Mouse (Mus musculus): ENCODE measurements around the gene Slc39a3.
"Not testable (repeated sequence)": the region's sequence is repeated elsewhere in the genome, so short reads cannot be mapped to it uniquely, and the experiment has no call there.

Gene Slc39a3

DNA sequence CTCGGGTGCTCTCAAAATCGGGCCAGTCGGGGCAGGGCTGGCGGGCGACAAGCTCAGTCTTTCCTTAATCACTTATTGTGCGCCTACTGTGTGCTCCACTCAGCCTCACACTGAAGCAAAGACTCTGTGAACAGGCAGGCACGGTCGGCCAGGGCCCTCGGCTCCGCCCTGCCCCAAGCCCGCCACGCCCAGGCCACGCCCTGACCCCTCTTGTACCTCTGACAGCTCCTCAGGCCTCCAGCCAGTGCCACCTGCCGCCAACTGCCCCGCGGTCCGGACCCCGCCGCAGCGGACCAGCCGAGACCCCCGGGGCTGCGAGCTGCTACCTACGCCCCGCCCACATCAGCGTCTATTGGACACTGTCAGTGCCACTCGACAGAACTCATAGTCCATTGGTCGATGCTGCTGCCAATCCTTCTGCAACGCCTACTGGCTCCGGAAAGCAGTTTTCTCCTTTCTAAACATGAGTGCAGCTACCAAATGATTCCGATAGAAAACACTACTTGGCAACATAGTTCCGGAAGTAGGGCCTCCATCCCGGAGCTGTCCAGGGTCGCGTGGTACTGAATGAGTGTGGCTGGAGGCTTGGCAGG, at the start of gene Slc39a3:
Slc39a3 (minus strand) TSS at position 439 of the 593 bp plus-strand sequence.
- peak; percentile 82 for DNase-seq (ENCODE audit: extremely low read depth, low read depth, low spot score)

DNA sequence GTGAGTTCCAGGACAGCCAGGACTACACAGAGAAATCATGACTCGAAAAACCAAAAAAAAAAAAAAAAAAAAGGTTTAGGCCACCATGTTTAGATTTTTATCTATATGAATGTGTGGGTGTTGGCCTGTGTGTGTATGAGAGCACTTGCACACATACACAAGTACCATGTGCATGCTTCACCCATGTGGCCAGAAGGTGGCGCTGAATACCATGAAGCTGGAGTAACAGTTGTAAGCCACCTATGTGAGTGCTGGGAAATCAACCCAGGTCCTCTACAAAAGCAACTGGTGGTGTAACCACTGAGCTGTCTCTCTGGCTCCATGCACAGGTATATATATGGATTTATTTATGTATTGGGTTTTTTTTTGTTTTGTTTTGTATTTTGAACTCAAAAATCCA, 49.8 kb upstream of the Slc39a3 start:
- DNase-seq (ENCODE audit: extremely low read depth, low read depth, low spot score): no peak

DNA sequence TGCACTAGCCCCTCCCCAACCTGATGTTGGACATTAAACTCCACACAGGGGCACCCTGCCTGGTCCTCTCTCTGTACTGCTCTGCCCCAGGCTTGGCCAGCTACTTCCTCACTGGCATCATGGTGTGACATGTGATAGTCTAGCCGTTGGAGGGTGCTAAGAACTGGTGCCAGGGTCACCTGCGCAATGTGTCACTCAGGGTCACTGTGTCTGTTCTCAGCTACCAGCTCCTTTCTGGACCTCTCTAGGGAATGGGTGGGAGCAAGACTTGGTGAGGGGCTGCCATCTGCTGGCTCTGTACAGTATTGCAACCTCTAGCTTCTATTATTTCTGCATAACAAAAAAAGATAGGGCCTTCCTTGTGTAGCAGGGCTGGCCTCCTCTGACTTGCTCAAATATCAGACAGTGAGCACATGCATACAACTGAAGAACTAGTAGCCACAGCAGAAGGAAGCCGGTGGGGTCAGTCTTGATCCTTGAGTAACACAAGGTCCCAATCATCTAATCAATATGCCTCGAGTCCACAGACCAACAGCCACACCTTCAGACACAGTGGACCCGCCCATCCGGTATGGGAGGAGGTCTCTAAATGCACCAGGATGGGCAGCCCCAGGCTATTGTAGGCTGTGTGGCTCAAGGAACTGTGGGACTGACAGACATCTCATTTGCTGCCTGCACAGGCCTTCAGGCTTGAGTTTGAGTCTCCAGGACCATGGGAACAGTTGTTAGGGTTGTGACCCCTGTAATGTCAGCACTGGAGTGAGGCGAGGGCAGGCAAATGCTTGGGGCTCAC, 45.1 kb upstream of the Slc39a3 start:
- DNase-seq (ENCODE audit: extremely low read depth, low read depth, low spot score): no peak

DNA sequence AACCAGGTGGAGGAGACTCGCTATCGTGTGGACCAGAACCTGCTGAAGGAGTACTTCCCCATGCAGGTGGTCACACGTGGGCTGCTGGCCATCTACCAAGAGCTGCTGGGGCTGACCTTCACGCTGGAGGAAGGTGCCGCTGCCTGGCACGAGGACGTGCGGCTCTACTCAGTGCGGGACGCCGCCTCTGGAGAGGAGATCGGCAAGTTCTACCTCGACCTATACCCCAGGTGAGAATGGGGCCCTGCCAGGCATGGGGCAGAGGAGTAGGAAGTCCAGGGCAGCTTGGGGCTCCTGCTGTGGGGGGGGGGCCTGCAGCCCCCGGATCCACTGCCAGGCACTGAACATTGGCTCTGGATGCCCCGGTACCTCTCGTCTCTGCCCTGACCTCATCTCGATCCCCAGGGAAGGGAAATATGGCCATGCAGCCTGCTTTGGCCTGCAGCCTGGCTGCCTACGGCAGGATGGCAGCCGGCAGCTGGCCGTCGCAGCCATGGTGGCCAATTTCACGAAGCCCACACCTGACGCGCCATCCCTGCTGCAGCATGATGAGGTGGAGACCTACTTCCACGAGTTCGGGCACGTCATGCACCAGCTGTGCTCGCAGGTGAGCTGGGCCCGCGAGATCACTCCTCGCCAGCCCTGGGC, 42.9 kb upstream of the Slc39a3 start:
- DNase-seq (ENCODE audit: extremely low read depth, low read depth, low spot score): no peak

DNA sequence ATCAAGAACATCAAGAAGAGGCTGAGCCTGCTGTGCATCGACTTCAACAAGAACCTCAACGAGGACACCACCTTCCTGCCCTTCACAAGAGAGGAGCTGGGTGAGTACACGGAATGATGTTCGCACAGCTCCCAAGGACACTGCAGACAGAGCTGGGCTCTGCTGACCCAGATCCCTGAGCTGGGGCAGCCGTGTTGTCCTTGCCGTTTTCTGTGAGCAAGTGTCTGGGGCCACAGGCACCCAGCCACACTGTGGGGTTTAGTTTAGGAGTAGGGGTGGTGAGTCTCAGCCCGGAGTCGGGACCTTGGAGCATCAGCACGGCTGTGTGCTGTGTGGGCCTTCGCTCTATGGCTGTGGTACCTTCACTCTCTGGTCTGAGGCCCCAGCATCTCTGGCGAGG, 40.7 kb upstream of the Slc39a3 start:
- DNase-seq (ENCODE audit: extremely low read depth, low read depth, low spot score): no peak

DNA sequence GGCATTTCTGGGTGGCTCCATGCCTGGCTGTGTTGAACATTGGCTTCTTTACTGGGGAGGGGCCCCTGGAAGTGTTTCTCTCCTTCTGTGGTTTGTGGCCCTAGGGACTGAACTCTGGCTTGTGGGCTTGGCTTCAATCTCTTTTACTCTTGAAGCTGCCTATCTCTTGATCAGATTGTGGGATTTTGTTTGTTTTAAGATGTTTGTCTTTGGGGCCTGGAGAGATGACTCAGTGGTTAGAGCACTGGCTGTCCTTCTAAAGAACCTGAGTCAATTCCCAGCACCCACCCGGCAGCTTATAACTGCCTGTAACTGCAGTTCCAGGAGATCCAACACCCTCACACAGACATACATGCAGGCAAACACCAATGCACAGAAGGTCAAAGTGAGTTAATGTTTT, 39.1 kb upstream of the Slc39a3 start:
- no peak for DNase-seq (ENCODE audit: extremely low read depth, low read depth, low spot score)

DNA sequence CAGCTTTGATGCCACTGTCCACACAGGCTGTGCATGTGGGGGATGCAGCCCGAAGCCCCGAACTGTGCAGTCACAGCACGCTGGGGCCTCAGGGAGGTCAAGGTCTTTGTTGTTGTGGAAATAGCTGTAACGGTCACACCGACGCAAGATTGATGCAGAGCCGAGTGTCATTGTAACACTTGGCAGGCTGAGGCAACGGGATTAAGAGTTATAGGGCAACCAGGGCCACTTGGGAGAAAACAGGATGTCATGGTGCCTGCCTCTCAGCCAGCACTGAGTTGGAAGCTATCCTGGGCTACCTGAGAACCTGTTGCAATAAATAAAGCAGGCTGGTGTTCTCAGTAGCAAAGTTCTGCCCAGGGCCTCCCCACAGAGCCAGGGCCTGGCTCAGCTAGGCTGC, 38.5 kb upstream of the Slc39a3 start:
- peak; percentile 42 for DNase-seq (ENCODE audit: extremely low read depth, low read depth, low spot score)

DNA sequence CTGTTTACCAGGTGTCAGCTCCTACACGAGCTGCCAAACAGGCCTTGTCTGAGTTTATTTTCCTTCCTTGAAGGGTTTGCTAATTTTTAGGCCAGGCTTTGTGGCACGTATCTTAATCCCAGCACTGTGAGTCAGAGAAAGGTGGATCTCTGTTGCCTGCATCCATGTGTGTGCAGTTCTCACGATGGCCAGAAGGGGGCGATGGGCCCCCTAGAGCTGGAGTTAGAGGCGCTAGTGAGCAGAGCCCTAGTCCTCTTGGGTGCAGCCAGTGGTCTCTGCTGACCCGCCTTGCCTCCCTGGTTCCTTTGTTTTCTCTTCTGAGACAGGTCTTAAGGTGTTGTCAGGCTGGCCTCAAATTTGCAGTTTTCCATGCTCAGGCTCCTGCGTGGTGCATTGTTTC, 36.2 kb upstream of the Slc39a3 start:
- no peak for DNase-seq (ENCODE audit: extremely low read depth, low read depth, low spot score)

DNA sequence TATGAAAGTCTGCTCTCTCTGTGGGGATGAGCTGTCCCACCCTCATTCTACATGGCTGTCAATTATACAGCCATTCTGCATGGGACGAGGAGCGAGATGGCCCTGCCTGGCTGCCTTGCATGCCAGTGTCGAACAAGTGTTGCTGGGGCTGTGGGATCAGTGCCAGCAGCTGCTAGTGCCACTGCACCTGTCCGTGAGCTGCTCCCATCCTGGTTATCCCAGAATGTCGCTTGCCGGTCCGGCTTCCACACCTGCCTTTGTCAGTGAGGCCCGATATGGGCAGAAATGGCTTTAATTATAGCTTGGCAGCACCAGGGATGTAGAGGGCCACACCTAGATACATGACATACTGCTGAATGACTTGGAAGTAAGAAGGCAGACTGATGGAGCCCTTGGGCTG, 35.1 kb upstream of the Slc39a3 start:
- DNase-seq (ENCODE audit: extremely low read depth, low read depth, low spot score): no peak

DNA sequence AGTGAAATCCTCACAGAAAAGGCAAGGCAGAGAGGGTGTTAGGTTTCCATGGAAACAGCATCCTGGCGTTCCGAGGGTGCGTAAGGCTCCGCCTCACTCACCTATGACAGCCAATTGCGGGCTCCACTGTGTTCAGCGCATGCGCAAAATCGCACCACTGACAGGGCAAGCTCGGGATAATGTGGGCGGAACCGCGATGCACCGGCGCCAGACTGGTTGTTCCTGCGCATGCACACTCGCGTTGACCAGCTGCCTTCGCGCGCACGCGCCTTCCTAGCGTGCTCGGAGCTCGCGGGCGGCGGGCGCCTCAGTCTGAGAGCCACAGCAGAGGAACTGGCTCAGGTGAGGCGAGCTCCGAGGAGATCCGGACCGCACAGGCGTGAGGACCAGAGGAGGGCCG, 32.6 kb upstream of the Slc39a3 start, which contains the start of gene Thop1:
Thop1 (plus strand) TSS at position 200 of the 400 bp plus-strand sequence.
- peak; percentile 76 for DNase-seq (ENCODE audit: extremely low read depth, low read depth, low spot score)

DNA sequence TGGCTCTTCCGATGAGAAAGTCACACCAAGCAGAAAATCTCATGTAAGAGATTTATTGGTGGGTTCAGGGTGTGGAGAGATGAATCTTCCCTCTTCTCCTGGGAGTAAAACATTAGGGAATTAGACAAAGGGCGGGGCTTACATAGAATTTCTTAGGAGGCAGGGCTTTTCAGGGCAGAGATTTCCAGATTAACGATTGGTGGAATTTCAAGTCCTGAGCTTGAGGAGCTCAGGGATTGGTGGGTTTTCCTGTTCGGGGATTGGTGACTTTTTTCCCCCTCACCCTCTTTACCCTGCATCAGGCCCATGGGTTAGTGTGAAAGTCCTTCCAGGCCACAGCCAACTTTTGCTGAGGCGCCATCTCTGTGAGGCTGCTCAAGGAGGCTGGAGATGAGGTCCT, 31.5 kb upstream of the Slc39a3 start:
- DNase-seq (ENCODE audit: extremely low read depth, low read depth, low spot score): no peak

DNA sequence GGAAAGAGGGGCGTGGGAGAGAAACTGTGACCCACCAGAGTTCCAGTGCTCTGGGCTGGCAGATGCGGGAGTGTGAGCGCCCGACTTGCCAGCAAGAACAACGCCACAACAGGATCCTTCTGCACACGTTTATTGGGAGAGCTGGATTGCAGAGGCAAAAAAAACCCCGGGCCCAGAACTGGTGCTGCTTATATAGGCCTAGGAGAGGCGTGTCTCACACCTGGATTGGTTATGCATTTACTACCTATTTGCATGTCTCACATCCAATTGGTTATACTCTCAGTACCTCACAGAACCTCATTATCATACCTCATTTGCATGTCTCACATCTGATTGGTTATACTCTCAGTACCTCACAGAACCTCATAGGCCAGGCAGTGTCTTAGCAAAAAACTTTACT, 27.3 kb upstream of the Slc39a3 start:
- DNase-seq (ENCODE audit: extremely low read depth, low read depth, low spot score): not testable (repeated sequence)

DNA sequence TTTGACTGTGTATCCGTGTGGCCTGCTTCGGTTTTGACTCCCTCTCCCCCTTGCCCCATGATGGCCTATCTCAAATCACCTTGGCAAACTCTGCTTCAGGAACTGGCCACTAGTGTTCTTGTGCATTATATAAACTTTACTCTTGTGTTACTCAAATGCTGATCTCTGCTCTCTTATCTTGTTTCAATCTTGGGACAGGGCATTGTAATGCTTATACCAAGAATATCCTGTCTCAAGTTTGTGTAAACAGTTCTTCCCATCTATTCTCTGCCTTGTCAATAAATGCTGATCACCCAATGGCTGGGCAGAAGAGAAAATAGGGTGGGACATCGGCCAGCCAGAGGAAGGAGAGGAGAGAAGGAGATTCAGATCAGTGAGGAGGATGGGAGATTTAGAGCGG, 25.5 kb upstream of the Slc39a3 start:
- DNase-seq (ENCODE audit: extremely low read depth, low read depth, low spot score): no peak

DNA sequence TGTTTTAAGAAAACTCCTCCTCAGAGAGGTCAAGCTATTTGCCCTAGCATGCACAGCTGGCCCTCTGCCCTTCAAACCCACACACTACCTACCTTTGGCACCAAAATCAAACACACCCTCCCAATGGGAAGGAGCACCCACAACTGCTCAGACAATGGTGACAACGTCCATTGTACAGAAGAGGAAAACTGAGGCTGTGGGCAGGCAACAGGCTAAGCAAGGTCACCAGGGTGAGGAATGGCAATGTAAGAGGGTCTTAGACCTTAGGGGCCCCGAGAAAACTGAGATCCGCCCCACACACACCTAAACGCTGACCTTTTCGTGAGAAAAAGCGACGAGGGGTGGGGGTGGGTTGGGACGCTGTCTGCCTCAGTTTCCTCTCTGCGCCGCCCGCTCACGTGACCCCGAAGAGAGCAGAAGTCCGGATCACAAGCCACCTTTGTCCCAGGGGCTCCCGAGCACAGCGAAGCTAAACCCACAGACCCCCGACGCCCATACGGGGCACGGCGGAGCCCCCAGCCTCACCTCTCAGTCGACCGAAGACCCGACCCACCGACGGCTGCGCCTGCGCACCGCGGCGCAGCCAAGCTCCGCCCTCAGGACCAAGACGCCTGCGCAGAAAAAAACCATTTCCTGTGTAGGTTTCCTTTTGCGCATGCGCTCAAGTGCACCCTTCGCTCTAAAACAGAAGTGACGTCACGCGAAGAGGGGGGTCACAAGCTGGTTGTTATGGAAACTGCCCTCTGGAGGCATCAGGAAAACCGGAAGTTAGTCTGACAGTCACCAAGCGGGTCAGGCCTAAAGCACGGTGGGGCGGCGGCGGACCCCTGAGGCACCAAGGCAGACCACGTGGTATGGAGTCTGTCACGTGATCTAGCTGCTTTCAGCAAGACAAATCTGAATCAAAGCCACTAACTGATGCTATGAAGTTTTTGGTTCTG, 22.6 kb upstream of the Slc39a3 start, which contains the start of gene Sgta:
Sgta (minus strand) TSS at position 579 of the 941 bp plus-strand sequence.
- peak; percentile 89 for DNase-seq (ENCODE audit: extremely low read depth, low read depth, low spot score)

DNA sequence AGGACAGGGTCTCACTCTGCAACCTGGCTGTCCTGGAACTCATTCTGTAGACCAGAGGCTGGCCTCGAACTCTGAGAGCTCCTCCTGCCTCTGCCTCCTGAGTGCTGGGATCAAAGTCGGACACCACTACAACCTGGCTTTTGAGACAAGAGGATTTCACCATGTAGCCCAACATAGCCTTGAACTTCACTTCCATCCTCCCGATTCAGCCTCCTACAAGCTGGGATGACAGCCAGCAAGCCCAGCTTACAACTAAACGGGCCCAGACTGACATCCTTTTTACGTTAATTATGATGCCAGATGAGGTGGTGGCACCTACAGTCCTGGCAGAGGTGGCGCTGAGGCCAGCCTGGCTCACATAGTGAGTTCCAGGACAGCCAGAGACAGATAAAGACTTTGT, 21.7 kb upstream of the Slc39a3 start:
- DNase-seq (ENCODE audit: extremely low read depth, low read depth, low spot score): no peak

DNA sequence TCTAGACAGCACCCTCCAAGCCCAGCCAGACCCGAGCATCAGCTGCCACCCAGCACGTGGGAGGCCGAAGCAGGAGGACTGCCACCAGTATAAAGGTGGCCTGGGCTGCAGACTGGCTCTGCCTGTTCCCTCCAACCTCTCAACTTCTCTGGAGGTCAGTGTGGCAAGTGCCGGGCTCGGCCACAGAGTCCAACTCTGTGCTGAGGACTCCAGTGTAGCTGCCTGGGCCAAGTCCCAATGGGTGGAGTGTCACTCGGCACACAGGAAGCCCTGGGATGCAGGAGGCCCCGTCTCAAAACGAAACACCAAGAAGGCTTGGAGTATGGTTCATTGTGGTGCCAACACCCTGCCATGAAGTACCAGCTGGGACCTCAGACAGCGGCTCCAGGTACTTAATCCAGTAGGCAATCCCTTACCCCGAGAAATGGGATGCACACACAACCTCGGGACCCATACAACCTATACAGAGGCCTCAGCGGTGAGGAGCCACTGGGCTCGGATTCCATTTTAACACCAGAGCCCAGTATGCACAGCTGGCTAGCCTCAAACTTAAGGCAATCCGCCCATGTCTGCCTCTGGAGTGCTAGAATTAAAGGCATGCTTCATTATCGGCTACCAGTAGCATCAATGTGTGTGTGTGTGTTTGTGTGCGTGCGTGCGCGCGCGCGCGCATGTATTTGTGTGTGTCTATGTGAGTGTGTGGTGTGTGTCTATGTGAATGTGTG, 20.3 kb upstream of the Slc39a3 start:
- no peak for DNase-seq (ENCODE audit: extremely low read depth, low read depth, low spot score)

DNA sequence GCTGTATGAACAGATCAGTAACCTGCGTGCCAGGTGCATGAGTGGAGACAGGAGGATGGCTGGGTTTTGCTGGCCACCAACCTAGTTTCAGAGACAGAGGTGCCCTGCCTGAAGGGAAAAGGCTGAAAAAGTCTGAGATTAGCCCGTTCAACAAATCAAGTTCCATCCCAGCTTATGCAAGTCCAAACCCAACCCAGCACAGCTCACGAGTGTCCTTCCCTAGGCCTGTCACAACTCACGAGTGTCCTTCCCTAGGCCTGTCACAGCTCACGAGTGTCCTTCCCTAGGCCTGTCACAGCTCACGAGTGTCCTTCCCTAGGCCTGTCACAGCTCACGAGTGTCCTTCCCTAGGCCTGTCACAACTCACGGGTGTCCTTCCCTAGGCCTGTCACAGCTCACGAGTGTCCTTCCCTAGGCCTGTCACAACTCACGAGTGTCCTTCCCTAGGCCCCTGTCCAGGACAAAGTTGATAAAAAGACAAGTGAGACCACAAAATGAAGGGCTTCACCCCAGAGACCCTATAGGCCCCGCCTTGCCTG, 18.6 kb upstream of the Slc39a3 start:
- DNase-seq (ENCODE audit: extremely low read depth, low read depth, low spot score): not testable (repeated sequence)

DNA sequence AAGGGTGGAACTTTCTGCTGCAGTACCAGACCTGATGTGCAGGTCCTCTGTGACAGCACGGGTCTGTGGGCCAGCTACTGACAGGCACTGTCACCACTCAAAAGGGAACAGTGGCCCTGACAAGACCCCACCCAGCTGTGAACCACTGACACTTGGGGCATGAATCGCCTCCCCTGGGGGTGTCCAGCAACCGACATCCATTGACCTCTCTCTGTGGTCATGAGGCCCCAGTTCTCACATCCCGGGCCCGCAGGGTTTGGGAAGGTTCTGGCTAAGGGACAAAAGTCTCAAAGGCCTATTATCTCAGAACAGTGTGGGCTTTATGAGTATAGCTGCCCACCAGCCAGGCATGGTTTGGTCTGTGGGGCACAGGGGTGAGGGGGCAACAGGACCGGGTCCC, 17.9 kb upstream of the Slc39a3 start:
- DNase-seq (ENCODE audit: extremely low read depth, low read depth, low spot score): no peak

DNA sequence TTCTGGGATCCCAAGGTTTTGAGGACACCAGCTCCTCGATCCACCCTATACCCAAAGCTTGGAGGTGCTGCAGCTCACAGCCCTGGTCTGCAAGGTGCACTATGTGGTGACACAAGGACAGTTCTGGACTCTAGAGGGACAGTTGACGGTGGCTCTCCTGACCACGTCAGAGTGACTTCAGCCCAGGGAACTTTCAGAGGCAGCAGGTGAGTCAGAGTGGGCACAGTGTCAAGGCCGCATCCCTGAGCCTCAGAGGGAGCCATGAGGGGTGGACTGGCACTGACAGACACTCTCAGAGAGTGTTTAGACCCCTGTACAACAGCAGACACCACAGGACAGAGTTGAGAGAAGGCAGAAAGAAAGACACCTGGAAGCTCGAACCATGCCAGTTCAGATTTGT, 15.4 kb upstream of the Slc39a3 start:
- no peak for DNase-seq (ENCODE audit: extremely low read depth, low read depth, low spot score)

DNA sequence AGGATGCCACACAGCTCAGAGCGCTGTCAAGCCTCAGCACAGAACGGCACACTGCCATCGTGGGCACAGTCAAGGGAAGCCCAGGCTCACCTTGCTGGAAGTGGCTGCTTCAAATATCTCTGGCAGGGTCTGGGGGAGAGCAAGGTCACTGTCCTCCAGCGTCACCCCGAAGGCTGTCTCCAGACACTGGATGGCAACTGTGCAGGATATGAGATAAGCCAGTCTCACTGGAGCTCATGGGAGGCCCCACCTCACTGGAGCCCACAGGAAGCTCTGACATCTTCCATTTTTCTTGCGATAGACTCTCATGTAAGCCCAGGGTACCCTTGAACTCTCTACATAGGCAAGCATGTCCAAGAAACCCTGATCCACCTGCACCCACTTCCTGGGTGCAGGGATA, 13.9 kb upstream of the Slc39a3 start:
- no peak for DNase-seq (ENCODE audit: extremely low read depth, low read depth, low spot score)
